Mouse (Mus musculus) stomach, embryonic 14.5 days (tissue): ENCODE measurements around the gene Rad51. TPM values are rescaled to one million over a fixed set of nuclear protein-coding genes. Genes with fewer than 3 reads are reported as not detected.

Experiments used
- ATAC-seq: fragments of 200-750 bp; cut with Nextera tagmentation; 2 replicates; pipeline ENCODE4 v1.8.0; 2017; ENCODE audit warnings: low read depth, moderate TSS enrichment; ENCODE audit not compliant: insufficient number of reproducible peaks, insufficient read depth, low FRiP score
- H3K27ac ChIP-seq: fragments of 300-500 bp; sonication (generic); 2 replicates; pipeline ENCODE4 v1.5.1; 2014; ENCODE audit warnings: mild to moderate bottlenecking, low read length, moderate library complexity, mixed read lengths
- H3K27me3 ChIP-seq: fragments of 300-500 bp; sonication (generic); 2 replicates; pipeline ENCODE4 v1.6.1; 2014; ENCODE audit warnings: low read length, control low read depth, mixed read lengths; ENCODE audit not compliant: control insufficient read depth, insufficient read depth
- H3K36me3 ChIP-seq: fragments of 300-500 bp; sonication (generic); 2 replicates; pipeline ENCODE4 v1.6.1; 2014; ENCODE audit warnings: mild to moderate bottlenecking, control low read depth, low read length, moderate library complexity, mixed read lengths; ENCODE audit not compliant: control insufficient read depth, insufficient read depth
- H3K4me1 ChIP-seq: fragments of 300-500 bp; sonication (generic); 2 replicates; pipeline ENCODE4 v1.6.1; 2014; ENCODE audit warnings: low read length, control low read depth, mixed read lengths; ENCODE audit not compliant: control insufficient read depth, insufficient read depth
- H3K4me2 ChIP-seq: fragments of 300-500 bp; sonication (generic); replicated peaks from 2 replicates; pipeline ENCODE4 v1.6.1; 2014; ENCODE audit warnings: low read depth, low read length, control low read depth
- H3K4me3 ChIP-seq: fragments of 300-500 bp; sonication (generic); 2 replicates; pipeline ENCODE4 v1.5.1; 2014; ENCODE audit warnings: low read depth, low read length, control low read depth
- H3K9ac ChIP-seq: fragments of 300-500 bp; sonication (generic); replicated peaks from 2 replicates; pipeline ENCODE4 v1.6.1; 2014; ENCODE audit warnings: low read depth, mild to moderate bottlenecking, control low read depth, low read length, moderate library complexity, mixed read lengths
- H3K9me3 ChIP-seq: fragments of 300-500 bp; sonication (generic); 2 replicates; pipeline ENCODE4 v1.6.1; 2016; ENCODE audit warnings: low read depth, low read length, control low read depth; ENCODE audit not compliant: control insufficient read depth
- whole genome bisulfite sequencing: fragments of 180-500 bp; shearing (Covaris S2); extraction: QIAGEN DNeasy Blood & Tissue Kit; methylation state at CpG from one replicate; pipeline ENCODE4 v1.1.7; 2014; 5-methylcytosine and 5-hydroxymethylcytosine counted together
- polyA plus RNA-seq: library from polyadenylated mRNA; unstranded; fragments of >200 nt; fragmentation: Nextera tagmentation; extraction: Ambion mirVana; gene quantifications from 2 replicates; pipeline ENCODE4 v1.2.1, GENCODE M21; 2014

Rad51 gene
- polyA plus RNA-seq, 1 experiment from 2014 or later, result 43.9 TPM

- Histone ChIP-seq H3K9me3 (no peaks in the 10 kb centered on the region), H3K9ac (peak overlapping the region; percentile 71), H3K4me2 (peak overlapping the region; percentile 97), H3K27ac (no peak overlapping the region), H3K27me3 (no peaks in the 10 kb centered on the region), H3K36me3 (peaks cover 21% of the 10 kb centered on the region), H3K4me1 (peaks cover 9% of the 10 kb centered on the region), H3K4me3 (peak overlapping the region; percentile 81)
- WGBS, result 4% methylated on average over 33 of the region's 34 CpGs
- ATAC-seq, result 0 out of 2 replicates have a peak, but pooled peaks have one; percentile 16
These were observed 43.6 kb downstream of the Rad51 start for GRCm38 (mm10) chr2:119156081-119156680.

DNA sequence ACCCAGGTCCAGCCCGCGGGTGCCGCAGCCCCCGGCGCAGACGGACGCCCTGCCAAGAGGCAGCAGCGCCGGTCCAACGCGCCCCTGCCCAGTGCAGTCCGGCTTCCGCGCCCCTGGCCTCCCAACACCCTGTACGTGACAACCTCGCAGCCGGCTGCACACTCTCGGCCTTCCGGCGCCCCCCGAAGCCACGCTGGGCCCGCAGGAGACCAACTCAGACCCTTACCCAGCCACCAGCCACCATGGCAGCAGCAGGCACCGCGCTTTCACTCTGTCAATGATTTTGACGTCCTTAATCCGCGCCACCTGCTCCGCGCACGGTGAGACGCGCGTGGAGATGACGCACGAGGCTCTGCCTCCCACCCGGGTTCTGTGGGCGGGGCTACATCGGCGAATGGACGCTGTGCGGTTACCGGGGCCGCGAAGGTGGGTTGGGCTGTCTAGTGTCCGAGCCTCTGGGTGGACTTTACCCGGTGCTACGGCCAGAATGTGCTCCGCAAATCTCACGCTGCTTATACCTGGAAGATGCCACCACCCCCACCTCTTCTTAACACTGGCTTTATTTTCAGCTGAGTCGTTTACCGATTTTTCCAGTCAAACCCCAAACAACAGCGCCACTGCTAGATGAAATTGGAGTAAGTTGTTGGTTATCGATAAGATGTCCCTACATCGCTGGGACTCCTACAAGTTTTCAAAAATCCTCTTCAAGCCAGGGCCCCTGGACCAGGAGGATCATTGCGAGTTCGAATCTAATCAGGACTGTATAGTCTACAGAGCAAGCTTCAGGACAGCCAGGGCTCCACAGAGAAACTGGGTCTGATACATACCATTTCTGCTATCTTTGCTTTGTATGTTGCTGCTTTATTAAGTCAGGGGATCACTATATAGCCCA lies 44.3 kb downstream of the Rad51 start, which contains the start of gene Rmdn3:
Rmdn3 (minus strand) TSS at position 354 of the 892 bp plus-strand sequence.
- H3K27ac ChIP-seq, result no peak within 1 kb of the TSS
- peaks cover 15% of the 10 kb centered on the region for H3K36me3 ChIP-seq
- peaks cover 9% of the 10 kb centered on the region for H3K4me1 ChIP-seq
- ATAC-seq, result peak; percentile 86
- H3K9me3 ChIP-seq, result no peaks in the 10 kb centered on the region
- WGBS, result under 1% methylated on average over 57 of the region's 57 CpGs
- H3K4me2 ChIP-seq, result peak within 1 kb of the TSS; percentile 97
- H3K4me3 ChIP-seq, result peak within 1 kb of the TSS; percentile 81
- no peaks in the 10 kb centered on the region for H3K27me3 ChIP-seq
- H3K9ac ChIP-seq, result peak within 1 kb of the TSS; percentile 71

DNA sequence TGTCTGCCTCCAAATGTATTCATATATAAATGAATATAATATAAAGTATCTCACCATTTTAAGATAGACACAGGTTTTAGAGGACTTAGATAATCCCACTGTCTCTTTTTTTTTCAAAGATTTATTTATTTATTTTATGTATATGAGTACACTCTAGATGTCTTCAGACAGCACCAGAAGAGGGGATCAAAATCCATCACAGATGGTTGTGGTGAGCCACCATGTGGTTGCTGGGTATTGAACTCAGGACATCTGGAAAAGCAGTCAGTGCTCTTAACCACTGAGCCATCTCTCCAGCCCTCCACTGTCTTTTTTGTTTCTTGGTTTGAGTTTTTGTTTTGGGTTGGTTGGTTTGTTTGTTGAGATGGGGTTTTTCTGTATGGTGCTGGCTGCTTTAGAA lies 45.2 kb downstream of the Rad51 start:
- Histone ChIP-seq H3K27me3 (no peaks in the 10 kb centered on the region), H3K9ac (no peak overlapping the region), H3K36me3 (peaks cover 9% of the 10 kb centered on the region; the same call in 1 of the 2 replicates), H3K9me3 (no peaks in the 10 kb centered on the region), H3K4me2 (no peak overlapping the region), H3K4me3 (no peak overlapping the region), H3K27ac (no peak overlapping the region), H3K4me1 (peaks cover 9% of the 10 kb centered on the region)
- no peak for ATAC-seq

DNA sequence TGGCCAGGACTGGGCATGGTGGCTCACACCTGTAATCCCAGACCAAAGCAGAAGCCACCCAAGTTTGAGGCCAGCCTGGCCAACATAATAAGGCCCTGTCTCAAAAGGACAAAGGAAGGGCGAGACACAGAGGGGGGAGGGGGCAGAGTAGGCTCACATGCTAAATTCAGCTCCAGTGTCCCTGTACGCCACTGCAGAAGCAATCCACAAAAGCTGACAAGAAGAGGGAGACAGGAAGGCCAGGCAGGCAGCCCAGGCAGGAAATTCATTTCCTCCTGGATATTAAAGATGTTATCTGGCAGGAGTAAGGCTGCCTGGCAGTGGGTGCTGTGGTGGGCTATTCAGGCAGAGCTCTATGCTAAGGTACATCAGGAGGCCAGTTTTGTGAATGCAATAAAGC lies 48.7 kb downstream of the Rad51 start:
- 25% methylated on average over 2 of the region's 2 CpGs for WGBS

DNA sequence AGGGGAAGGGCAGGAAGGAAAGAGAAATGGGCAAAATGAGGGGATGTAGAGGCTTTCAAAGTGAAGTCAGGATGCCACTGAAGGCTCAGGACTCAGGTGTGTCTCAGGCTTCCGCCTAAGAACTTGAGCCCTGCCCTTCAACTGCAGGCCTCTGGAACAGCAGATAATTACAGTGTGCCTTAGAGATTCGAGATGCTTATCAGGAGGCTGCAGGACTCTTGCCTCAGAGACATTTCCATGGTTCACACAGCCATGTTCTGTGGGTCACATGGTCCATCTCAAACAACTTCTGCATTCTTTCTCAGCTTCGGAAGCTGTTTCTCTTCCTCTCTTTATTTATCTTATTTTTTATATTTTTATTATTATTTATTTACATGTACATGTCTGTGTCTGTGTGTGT lies 50.5 kb downstream of the Rad51 start:
- H3K27ac ChIP-seq, result no peak overlapping the region
- 61% methylated on average over 3 of the region's 3 CpGs for WGBS
- H3K4me3 ChIP-seq, result no peak overlapping the region
- no peaks in the 10 kb centered on the region for H3K9me3 ChIP-seq
- H3K36me3 ChIP-seq, result no peaks in the 10 kb centered on the region
- H3K4me1 ChIP-seq, result no peaks in the 10 kb centered on the region
- no peak overlapping the region for H3K9ac ChIP-seq
- ATAC-seq, result no peak
- H3K4me2 ChIP-seq, result no peak overlapping the region
- H3K27me3 ChIP-seq, result no peaks in the 10 kb centered on the region

More for the DNA sequence above, 48.7 kb downstream of the Rad51 start:
- Histone ChIP-seq H3K9me3 (no peaks in the 10 kb centered on the region), H3K4me1 (no peaks in the 10 kb centered on the region), H3K36me3 (no peaks in the 10 kb centered on the region), H3K9ac (no peak overlapping the region), H3K4me3 (no peak overlapping the region), H3K27ac (no peak overlapping the region), H3K27me3 (no peaks in the 10 kb centered on the region), H3K4me2 (no peak overlapping the region)
- no peak for ATAC-seq

- H3K9me3 ChIP-seq, result no peaks in the 10 kb centered on the region
- H3K27me3 ChIP-seq, result no peaks in the 10 kb centered on the region
- no peak for ATAC-seq
- H3K4me1 ChIP-seq, result no peaks in the 10 kb centered on the region
- H3K27ac ChIP-seq, result no peak overlapping the region
- H3K4me2 ChIP-seq, result no peak overlapping the region
- no peaks in the 10 kb centered on the region for H3K36me3 ChIP-seq
- no peak overlapping the region for H3K9ac ChIP-seq
- WGBS, result 87% methylated on average over 4 of the region's 4 CpGs
- H3K4me3 ChIP-seq, result no peak overlapping the region
These were observed 51.4 kb downstream of the Rad51 start for GRCm38 (mm10) chr2:119163999-119164398.

DNA sequence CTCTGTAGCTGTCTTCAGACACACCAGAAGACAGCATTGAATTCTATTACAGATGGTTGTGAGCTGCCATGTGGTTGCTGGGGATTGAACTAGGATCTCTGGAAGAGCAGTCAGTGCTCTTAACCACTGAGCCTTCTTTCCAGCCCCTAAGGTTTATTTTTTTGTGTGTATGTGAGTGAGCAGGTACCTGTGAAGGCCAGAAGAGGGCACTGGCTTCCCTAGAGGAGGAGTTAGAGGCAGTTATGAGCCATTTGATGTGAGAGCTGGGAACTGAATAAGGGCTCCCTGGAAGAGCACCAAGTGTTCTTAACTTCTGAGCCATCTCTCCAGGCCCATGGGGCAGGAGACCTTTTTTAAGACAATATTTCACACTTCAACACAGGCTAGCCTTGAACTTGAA lies 52.8 kb downstream of the Rad51 start:
- H3K4me2 ChIP-seq, result no peak overlapping the region
- no peaks in the 10 kb centered on the region for H3K27me3 ChIP-seq
- H3K4me3 ChIP-seq, result no peak overlapping the region
- H3K27ac ChIP-seq, result no peak overlapping the region
- H3K36me3 ChIP-seq, result no peaks in the 10 kb centered on the region
- H3K9ac ChIP-seq, result no peak overlapping the region
- H3K9me3 ChIP-seq, result no peaks in the 10 kb centered on the region
- H3K4me1 ChIP-seq, result no peaks in the 10 kb centered on the region
- ATAC-seq, result no peak

GRCm38 (mm10) chr2:119166901-119167865 lies 54.6 kb downstream of the Rad51 start, which contains the start of gene Gchfr:
Gene Gchfr (plus strand): TSS chr2:119167773.
- H3K9me3 ChIP-seq, result no peaks in the 10 kb centered on the region
- H3K4me1 ChIP-seq, result no peaks in the 10 kb centered on the region
- H3K4me3 ChIP-seq, result peak within 1 kb of the TSS; percentile 42
- WGBS, result under 1% methylated on average over 60 of the region's 60 CpGs
- H3K36me3 ChIP-seq, result no peaks in the 10 kb centered on the region; the same call in 1 of the 2 replicates
- ATAC-seq, result peak; percentile 74
- H3K27ac ChIP-seq, result no peak within 1 kb of the TSS
- peak within 1 kb of the TSS; percentile 96 for H3K4me2 ChIP-seq
- 0 out of 2 replicates have a peak within 1 kb of the TSS, but pooled peaks have one; percentile 36 for H3K9ac ChIP-seq
- H3K27me3 ChIP-seq, result no peaks in the 10 kb centered on the region
